Mouse (Mus musculus): ENCODE results near the gene Sptbn4.

- no peak for TF ChIP-seq CTCF (conservative IDR thresholded peaks at IDR 0.05; ENCODE audit: insufficient read depth, insufficient read length, low read depth, low read length)
- TF ChIP-seq POLR2A (IDR thresholded peaks at IDR 0.05; ENCODE audit: low read depth, low read length): no peak
Measured at GRCm38 (mm10) chr7:27308821-27309549, 138.5 kb downstream of the Sptbn4 start.
